Mouse (Mus musculus): ENCODE results near the gene Olfr566. TPM values are rescaled to one million over a fixed set of nuclear protein-coding genes. Genes with fewer than 3 reads are reported as not detected.

Olfr566 gene
- total RNA-seq (2021) = not detected
- long read RNA-seq, experiment 1 = 0 reads
- long read RNA-seq, experiment 2 = 0 reads

DNA sequence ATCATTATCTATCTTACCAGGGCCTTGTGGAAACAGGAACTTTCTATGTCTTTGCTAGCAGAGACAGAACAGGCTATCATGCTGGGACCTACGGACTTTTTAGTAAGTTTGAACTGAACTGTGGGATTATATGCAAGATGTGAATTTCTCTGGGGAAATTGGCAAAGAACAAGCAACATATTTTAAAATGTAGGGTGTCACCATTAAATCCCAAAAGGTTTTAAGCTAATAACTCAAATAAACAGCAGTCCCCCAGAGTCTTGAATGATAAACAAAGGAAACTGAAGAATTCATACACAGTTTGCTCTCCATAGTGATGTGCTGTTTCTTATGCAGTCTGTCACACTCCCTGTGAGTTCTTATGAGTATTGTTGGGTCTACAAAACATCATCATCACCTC is at the start of gene Olfr566:
Gene Olfr566, minus strand, starts transcription at position 101 of the 400 bp plus-strand sequence.
- DNase-seq = no peak

DNA sequence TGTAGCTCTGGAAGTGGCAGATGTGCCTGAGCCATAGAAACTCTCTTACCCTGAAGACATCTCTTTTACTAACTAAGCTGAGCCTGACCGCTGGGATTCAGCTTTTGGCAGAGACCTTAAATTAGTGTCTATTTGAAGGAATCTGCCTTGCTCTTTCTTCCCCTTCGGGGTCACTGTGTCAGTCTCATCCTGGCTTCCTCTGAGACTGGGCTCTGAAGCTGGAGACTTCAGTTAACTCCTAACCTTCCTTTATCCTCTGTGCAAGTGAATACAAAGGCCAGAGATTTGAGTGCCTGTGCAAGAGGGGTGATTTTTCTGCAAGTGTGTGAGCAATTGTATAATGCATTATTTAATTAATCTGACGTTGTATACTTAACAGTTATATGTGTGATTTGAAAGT is 32.2 kb upstream of the Olfr566 start, which contains the start of gene Olfr569:
Gene Olfr569, minus strand, starts transcription at position 101 of the 400 bp plus-strand sequence.
- DNase-seq = no peak

DNA sequence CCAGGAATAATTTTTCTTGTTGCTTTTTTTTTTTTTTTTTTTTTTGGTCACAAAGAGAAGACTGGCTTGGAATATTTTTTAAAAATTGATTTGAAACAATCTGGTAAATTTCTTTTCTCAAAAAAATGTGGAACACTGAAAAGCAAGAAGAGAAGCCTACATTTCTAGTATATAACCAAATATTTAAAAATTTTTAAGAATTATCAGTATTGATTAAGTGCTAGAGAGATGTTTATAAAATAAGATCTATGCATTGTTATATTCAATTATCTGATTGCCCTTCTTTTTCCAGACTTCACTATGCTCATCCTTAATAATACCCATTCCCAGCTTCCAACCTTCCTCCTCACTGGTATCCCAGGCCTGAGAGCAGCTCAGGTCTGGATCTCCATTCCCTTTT is 18.3 kb upstream of the Olfr566 start, which contains the start of gene Olfr568:
Gene Olfr568, plus strand, starts transcription at position 301 of the 400 bp plus-strand sequence.
- no peak for DNase-seq

DNA sequence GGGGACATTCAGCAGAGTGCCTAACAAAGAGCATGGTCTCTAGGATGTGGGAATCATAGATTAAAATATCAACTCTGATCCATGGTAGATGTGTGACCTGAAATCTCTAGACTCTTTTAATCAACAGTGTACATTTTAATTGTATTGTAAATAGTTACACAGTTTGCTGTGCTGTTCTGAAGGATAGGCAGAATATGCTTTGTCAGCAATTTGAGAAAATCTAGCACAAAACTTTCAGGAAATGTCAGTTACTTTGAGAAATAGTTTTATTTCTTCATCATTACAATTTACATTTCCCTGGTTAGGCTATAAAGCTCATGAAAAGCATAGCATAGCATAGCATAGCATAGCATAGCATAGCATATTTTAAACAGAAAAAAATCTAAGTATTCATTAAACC is 2.8 kb downstream of the Olfr566 start:
- no peak for DNase-seq

Other genes starting within 250 kb of the Olfr566 start
- not detected for gene Olfr553, start 240.5 kb downstream of the Olfr566 start, total RNA-seq (2021)
- not detected for gene Olfr554, start 220.3 kb downstream of the Olfr566 start, total RNA-seq (2021)
- not detected for gene Olfr555, start 199.9 kb downstream of the Olfr566 start, total RNA-seq (2021)
- not detected for gene Olfr556, start 193.9 kb downstream of the Olfr566 start, total RNA-seq (2021)
- 1 to 10 TPM; 4.0 to 4.1 TPM for gene Trim68, start 171.4 kb downstream of the Olfr566 start, total RNA-seq (2021)
- gene Olfr557, start 162.9 kb downstream of the Olfr566 start, total RNA-seq (2021) = not detected
- gene Olfr558, start 156.6 kb downstream of the Olfr566 start, total RNA-seq (2021) = 1 to 10 TPM; 1.4 to 1.8 TPM
- gene Olfr33, start 139.7 kb downstream of the Olfr566 start, total RNA-seq (2021) = under 1 TPM in 1 of 2 experiments, not detected in 1; 0.31 TPM
- gene Olfr559, start 131.3 kb downstream of the Olfr566 start, total RNA-seq (2021) = not detected
- not detected for gene Olfr560, start 99.4 kb downstream of the Olfr566 start, total RNA-seq (2021)
- gene Olfr78, start 99.3 kb downstream of the Olfr566 start, total RNA-seq (2021) = under 1 TPM; 0.31 to 0.56 TPM
- not detected for gene Olfr561, start 87.5 kb downstream of the Olfr566 start, total RNA-seq (2021)
- gene Olfr564, start 55.3 kb downstream of the Olfr566 start, total RNA-seq (2021) = not detected
- not detected for gene Olfr568, start 18.4 kb upstream of the Olfr566 start, total RNA-seq (2021)
- gene Olfr569, start 32.1 kb upstream of the Olfr566 start, total RNA-seq (2021) = not detected
- not detected for gene Olfr570, start 35.8 kb upstream of the Olfr566 start, total RNA-seq (2021)
- not detected for gene Olfr571, start 58.8 kb upstream of the Olfr566 start, total RNA-seq (2021)
- not detected for gene Olfr572, start 65.6 kb upstream of the Olfr566 start, total RNA-seq (2021)
- not detected for gene Olfr573-ps1, start 83.8 kb upstream of the Olfr566 start, total RNA-seq (2021)
- not detected for gene Olfr574, start 89.7 kb upstream of the Olfr566 start, total RNA-seq (2021)
- not detected for gene Olfr575, start 100.0 kb upstream of the Olfr566 start, total RNA-seq (2021)
- gene Olfr576, start 103.9 kb upstream of the Olfr566 start, total RNA-seq (2021) = not detected
- gene Olfr577, start 117.2 kb upstream of the Olfr566 start, total RNA-seq (2021) = not detected
- gene Olfr578, start 130.6 kb upstream of the Olfr566 start, total RNA-seq (2021) = not detected
- not detected for gene Olfr582, start 179.3 kb upstream of the Olfr566 start, total RNA-seq (2021)
- gene Olfr583, start 192.5 kb upstream of the Olfr566 start, total RNA-seq (2021) = not detected
- not detected for gene Olfr584, start 223.1 kb upstream of the Olfr566 start, total RNA-seq (2021)
- gene Olfr585, start 239.0 kb upstream of the Olfr566 start, total RNA-seq (2021) = not detected